Mouse (Mus musculus) hindbrain, embryonic 12.5 days (tissue): ENCODE results near the gene Actr6. TPM values are rescaled to one million over a fixed set of nuclear protein-coding genes. Genes with fewer than 3 reads are reported as not detected.
A peak's percentile ranks its signal among the peaks of the same experiment; 100 is the strongest.
"Not testable (repeated sequence)": the region's sequence is repeated elsewhere in the genome, so short reads cannot be mapped to it uniquely, and the experiment has no call there.

Source experiments
- ATAC-seq: fragments of 200-750 bp; cut with Nextera tagmentation; 2 replicates; pipeline ENCODE4 v1.8.0; 2017; ENCODE audit warnings: moderate TSS enrichment; ENCODE audit not compliant: low FRiP score
- H3K27ac ChIP-seq: fragments of 300-500 bp; sonication (generic); 2 replicates; pipeline ENCODE4 v1.5.1; 2016; ENCODE audit warnings: mild to moderate bottlenecking
- H3K27me3 ChIP-seq: fragments of 300-500 bp; sonication (generic); 2 replicates; pipeline ENCODE4 v1.6.1; 2016; ENCODE audit warnings: mild to moderate bottlenecking
- H3K36me3 ChIP-seq: fragments of 300-500 bp; sonication (generic); 2 replicates; pipeline ENCODE4 v1.6.1; 2016; ENCODE audit warnings: mild to moderate bottlenecking
- H3K4me1 ChIP-seq: fragments of 300-500 bp; sonication (generic); 2 replicates; pipeline ENCODE4 v1.6.1; 2016
- H3K4me2 ChIP-seq: fragments of 300-500 bp; sonication (generic); replicated peaks from 2 replicates; pipeline ENCODE4 v1.6.1; 2016; ENCODE audit warnings: mild to moderate bottlenecking
- H3K4me3 ChIP-seq: fragments of 300-500 bp; sonication (generic); 2 replicates; pipeline ENCODE4 v1.5.1; 2016; ENCODE audit warnings: mild to moderate bottlenecking
- H3K9ac ChIP-seq: fragments of 300-500 bp; sonication (generic); 2 replicates; pipeline ENCODE4 v1.6.1; 2016; ENCODE audit warnings: mild to moderate bottlenecking, moderate library complexity
- H3K9me3 ChIP-seq: fragments of 300-500 bp; sonication (generic); replicated peaks from 2 replicates; pipeline ENCODE4 v1.6.1; 2016; ENCODE audit warnings: mild to moderate bottlenecking
- WGBS: fragments of 180-500 bp; shearing (Covaris S2); methylation state at CpG from one replicate; pipeline ENCODE4 v1.1.7; 2016; 5-methylcytosine and 5-hydroxymethylcytosine counted together
- polyA plus RNA-seq: library from polyadenylated mRNA; unstranded; fragments of >200 nt; fragmentation: Nextera tagmentation; extraction: Ambion mirVana; gene quantifications from 2 replicates; pipeline ENCODE4 v1.2.1, GENCODE M21; 2016

The Actr6 gene
- polyA plus RNA-seq, 1 experiment from 2014 or later = 51.2 TPM

GRCm38 (mm10) chr10:89690021-89690420 lies 42.1 kb downstream of the Actr6 start:
- H3K27me3 ChIP-seq = peaks cover 2% of the 10 kb centered on the region; the same call in 1 of the 2 replicates
- H3K27ac ChIP-seq = no peak overlapping the region
- H3K4me1 ChIP-seq = peaks cover 6% of the 10 kb centered on the region
- H3K4me3 ChIP-seq = no peak overlapping the region
- 65% methylated on average over 8 of the region's 8 CpGs for WGBS
- H3K9me3 ChIP-seq = no peaks in the 10 kb centered on the region
- H3K9ac ChIP-seq = no peak overlapping the region
- H3K36me3 ChIP-seq = no peaks in the 10 kb centered on the region
- no peak for ATAC-seq
- no peak overlapping the region for H3K4me2 ChIP-seq

- Histone ChIP-seq H3K27ac (no peak overlapping the region), H3K4me2 (no peak overlapping the region), H3K9me3 (no peaks in the 10 kb centered on the region), H3K27me3 (peaks cover 2% of the 10 kb centered on the region; the same call in 1 of the 2 replicates), H3K9ac (no peak overlapping the region), H3K4me3 (no peak overlapping the region), H3K36me3 (no peaks in the 10 kb centered on the region), H3K4me1 (peaks cover 18% of the 10 kb centered on the region)
- ATAC-seq = no peak
- 79% methylated on average over 2 of the region's 2 CpGs for WGBS
These were observed 44.6 kb downstream of the Actr6 start for GRCm38 (mm10) chr10:89687455-89687854.

DNA sequence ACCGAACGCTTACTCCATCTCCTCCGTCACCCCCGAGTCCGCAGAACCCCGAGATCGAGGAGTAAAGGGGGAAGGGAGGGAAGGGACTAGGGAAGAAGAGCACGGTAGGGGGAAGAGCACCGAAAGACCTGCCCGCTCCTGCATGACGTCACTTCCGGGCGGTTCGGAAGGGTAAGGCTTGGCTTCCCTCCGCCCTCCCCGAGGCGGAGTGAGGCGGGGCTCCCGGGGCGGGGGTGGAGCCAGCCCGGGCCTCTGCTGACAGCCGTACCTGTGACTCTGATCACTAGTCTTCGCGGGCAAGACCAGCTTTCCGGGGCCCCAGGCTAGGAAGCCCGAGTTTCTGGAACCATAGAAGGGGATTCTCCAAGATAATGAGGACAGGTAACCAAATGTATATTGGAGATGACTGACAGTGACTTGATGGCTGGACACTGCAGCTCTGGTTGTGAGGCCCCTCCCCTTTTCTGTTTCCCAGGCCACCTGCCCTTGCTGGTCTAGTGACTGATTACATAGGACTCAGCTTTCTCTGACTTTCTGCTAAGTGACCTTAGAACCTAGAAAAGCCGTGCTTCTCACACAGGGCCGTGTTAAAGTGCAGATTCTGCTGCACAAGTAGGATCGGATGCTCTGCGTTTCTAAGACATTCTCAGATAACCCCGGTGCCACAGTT lies 45.8 kb downstream of the Actr6 start, which contains the start of gene Scyl2:
Gene Scyl2, minus strand, starts transcription at position 147 of the 670 bp plus-strand sequence.
- WGBS = 7% methylated on average over 25 of the region's 31 CpGs
- H3K4me2 ChIP-seq = peak within 1 kb of the TSS; percentile 77

DNA sequence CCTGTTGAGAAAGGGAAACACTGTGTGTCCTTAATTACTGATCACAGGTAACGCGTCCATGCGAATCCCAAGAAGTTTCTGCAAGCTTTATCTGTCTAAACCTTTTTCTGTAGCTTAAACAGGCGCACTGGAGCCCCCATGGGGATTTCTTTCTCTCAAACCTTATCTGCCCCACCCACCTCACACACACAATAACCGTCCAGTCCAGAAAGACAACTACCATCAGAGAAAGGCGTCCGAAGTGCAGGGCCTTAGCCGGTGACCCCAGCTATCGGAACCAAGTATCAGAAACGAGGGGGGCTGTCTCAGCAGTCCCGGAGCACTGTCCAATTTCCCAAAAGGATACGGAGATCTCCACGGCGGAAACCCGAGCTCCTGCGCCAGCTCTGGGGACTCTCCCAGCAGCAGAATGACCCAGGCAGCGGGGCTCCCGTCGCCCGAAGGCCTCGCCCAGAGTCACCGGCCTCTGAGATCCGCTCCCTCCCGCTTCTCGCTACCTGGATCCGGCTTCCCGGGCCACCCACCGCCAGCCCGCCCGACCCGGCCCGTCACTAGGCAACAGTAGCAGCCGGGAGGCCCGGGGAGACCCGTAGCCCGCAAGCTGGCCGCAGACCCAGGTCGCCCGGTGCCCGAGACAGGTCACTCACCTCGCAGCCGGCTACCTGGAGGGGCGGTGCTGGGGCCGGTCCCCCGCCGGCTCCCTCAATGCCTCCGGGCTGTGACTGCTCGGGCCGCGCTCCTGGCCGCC lies 46.5 kb downstream of the Actr6 start:
- H3K4me3 ChIP-seq = peak overlapping the region; percentile 99
- no peaks in the 10 kb centered on the region for H3K9me3 ChIP-seq
- H3K4me2 ChIP-seq = peak overlapping the region; percentile 77
- peak overlapping the region; percentile 75; the same call in 1 of the 2 replicates for H3K27ac ChIP-seq
- H3K9ac ChIP-seq = peak overlapping the region; percentile 98
- H3K36me3 ChIP-seq = no peaks in the 10 kb centered on the region
- H3K4me1 ChIP-seq = peaks cover 18% of the 10 kb centered on the region
- H3K27me3 ChIP-seq = peaks cover 2% of the 10 kb centered on the region; the same call in 1 of the 2 replicates
- ATAC-seq = no peak; the same call in 1 of the 2 replicates
- 1% methylated on average over 45 of the region's 51 CpGs for whole genome bisulfite sequencing

More for the DNA sequence above, 45.8 kb downstream of the Actr6 start, which contains the start of gene Scyl2:
- peak within 1 kb of the TSS; percentile 75; the same call in 1 of the 2 replicates for H3K27ac ChIP-seq
- no peaks in the 10 kb centered on the region for H3K9me3 ChIP-seq
- peak within 1 kb of the TSS; percentile 99 for H3K4me3 ChIP-seq
- peaks cover 18% of the 10 kb centered on the region for H3K4me1 ChIP-seq
- ATAC-seq = peak; percentile 99
- H3K9ac ChIP-seq = peak within 1 kb of the TSS; percentile 98
- no peaks in the 10 kb centered on the region for H3K36me3 ChIP-seq
- peaks cover 2% of the 10 kb centered on the region; the same call in 1 of the 2 replicates for H3K27me3 ChIP-seq

DNA sequence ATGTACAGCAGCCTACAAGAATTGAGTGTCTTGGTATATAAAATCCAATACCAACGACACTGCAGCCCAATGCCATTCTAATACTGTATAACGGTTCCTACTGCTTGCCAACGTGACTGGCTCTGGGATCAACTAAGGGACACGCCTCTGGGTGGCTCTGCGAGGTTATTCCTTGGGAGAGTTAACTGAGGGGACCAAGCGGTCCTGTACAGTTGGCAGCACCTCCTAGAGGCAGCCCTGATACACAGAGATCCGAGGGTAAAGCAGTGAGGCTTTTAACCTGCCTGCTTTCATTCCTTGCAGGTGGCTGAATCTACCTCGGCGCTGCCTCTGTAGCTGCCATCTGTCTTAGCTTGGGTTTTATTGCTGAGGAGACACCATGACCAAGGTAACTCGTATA lies 49.1 kb downstream of the Actr6 start:
- no peaks in the 10 kb centered on the region; the same call in 1 of the 2 replicates for H3K27me3 ChIP-seq
- 84% methylated on average over 10 of the region's 10 CpGs for WGBS
- no peak overlapping the region for H3K4me2 ChIP-seq
- H3K4me3 ChIP-seq = no peak overlapping the region
- ATAC-seq = no peak
- no peak overlapping the region for H3K27ac ChIP-seq
- H3K9ac ChIP-seq = no peak overlapping the region
- H3K9me3 ChIP-seq = no peaks in the 10 kb centered on the region
- H3K36me3 ChIP-seq = 0 out of 2 replicates have a peak, but pooled peaks cover 3% of the 10 kb centered on the region
- H3K4me1 ChIP-seq = peaks cover 18% of the 10 kb centered on the region

GRCm38 (mm10) chr10:89682157-89682556 lies 49.9 kb downstream of the Actr6 start:
- no peak overlapping the region for H3K27ac ChIP-seq

DNA sequence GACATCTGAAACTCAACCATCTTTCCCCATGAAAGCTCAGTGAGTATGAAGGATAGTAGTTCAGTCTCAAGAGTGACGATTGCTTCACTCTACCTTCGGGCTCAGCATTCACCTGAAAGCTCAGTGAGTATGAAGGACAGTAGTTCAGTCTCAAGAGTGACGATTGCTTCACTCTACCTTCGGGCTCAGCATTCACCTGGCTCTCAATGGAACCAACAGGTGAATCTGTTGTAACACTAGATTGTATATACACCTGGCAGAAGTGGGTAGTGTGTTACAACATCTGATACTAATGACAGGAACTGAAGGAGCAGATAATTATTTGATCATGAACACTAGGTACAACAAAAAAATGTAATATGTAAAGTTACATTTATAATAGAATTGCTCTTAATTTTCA lies 50.4 kb downstream of the Actr6 start:
- Histone ChIP-seq H3K9me3 (no peaks in the 10 kb centered on the region), H3K9ac (no peak overlapping the region), H3K27ac (no peak overlapping the region), H3K4me2 (no peak overlapping the region), H3K27me3 (no peaks in the 10 kb centered on the region), H3K36me3 (0 out of 2 replicates have a peak, but pooled peaks cover 3% of the 10 kb centered on the region), H3K4me1 (peaks cover 18% of the 10 kb centered on the region), H3K4me3 (no peak overlapping the region)
- WGBS = 96% methylated on average over 4 of the region's 4 CpGs
- no peak for ATAC-seq

More at GRCm38 (mm10) chr10:89682157-89682556, 49.9 kb downstream of the Actr6 start:
- H3K4me1 ChIP-seq = peaks cover 18% of the 10 kb centered on the region
- H3K4me2 ChIP-seq = no peak overlapping the region
- H3K9me3 ChIP-seq = no peaks in the 10 kb centered on the region
- WGBS = 94% methylated on average over 1 of the region's 1 CpGs
- 0 out of 2 replicates have a peak, but pooled peaks cover 3% of the 10 kb centered on the region for H3K36me3 ChIP-seq
- no peak for ATAC-seq
- H3K9ac ChIP-seq = no peak overlapping the region
- H3K27me3 ChIP-seq = no peaks in the 10 kb centered on the region; the same call in 1 of the 2 replicates
- no peak overlapping the region for H3K4me3 ChIP-seq

DNA sequence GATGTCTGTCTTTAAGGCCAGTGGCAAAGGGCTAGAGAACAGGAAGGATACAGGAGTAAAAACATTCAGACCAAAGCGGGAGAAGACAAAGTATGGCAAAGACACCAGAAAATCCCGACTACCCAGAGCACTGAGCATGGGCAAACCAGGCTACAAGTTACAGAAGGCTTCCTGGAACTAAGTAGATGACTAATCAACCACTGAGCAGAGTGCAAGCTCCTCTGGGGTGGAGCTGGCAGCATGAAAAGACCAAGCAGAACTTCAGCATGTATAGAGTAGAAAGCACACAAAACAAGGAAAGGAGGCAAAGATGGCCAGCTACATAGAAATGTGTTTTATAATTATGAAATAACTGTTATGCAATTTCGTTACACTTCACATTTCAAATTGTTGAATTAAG lies 51.6 kb downstream of the Actr6 start:
- ATAC-seq = no peak
- no peak overlapping the region for H3K27ac ChIP-seq
- 0 out of 2 replicates have a peak, but pooled peaks cover 3% of the 10 kb centered on the region for H3K36me3 ChIP-seq
- no peaks in the 10 kb centered on the region for H3K27me3 ChIP-seq
- no peak overlapping the region for H3K4me2 ChIP-seq
- peaks cover 15% of the 10 kb centered on the region for H3K4me1 ChIP-seq
- no peak overlapping the region for H3K9ac ChIP-seq
- H3K9me3 ChIP-seq = no peaks in the 10 kb centered on the region
- no peak overlapping the region for H3K4me3 ChIP-seq
- 93% methylated on average over 3 of the region's 3 CpGs for WGBS

GRCm38 (mm10) chr10:89679448-89679847 lies 52.6 kb downstream of the Actr6 start:
- 94% methylated on average over 1 of the region's 1 CpGs for WGBS
- H3K9ac ChIP-seq = no peak overlapping the region
- H3K27ac ChIP-seq = no peak overlapping the region
- H3K9me3 ChIP-seq = no peaks in the 10 kb centered on the region
- peaks cover 9% of the 10 kb centered on the region; the same call in 1 of the 2 replicates for H3K4me1 ChIP-seq
- no peak for ATAC-seq
- H3K4me3 ChIP-seq = no peak overlapping the region
- 0 out of 2 replicates have a peak, but pooled peaks cover 3% of the 10 kb centered on the region for H3K36me3 ChIP-seq
- H3K27me3 ChIP-seq = no peaks in the 10 kb centered on the region
- H3K4me2 ChIP-seq = no peak overlapping the region

DNA sequence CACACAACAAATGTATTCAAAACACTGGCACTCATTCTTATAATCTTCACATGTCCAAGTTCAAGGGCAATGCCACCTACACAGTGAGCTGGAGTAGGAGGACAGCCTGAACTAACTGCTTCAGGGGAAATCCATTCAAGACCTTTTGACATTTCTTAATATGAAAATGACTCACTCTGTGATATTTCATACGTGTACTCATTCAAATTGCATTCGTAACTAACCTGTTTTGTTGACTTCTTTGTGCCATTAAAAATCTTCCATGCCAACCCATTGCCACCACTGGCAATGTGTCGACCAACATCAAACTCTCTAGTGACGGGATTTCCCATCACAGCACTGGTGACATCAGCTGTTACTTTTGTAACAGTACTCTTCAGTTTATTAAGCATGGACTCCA lies 54.0 kb downstream of the Actr6 start:
- 94% methylated on average over 4 of the region's 4 CpGs for WGBS
- no peak for ATAC-seq
- Histone ChIP-seq H3K36me3 (0 out of 2 replicates have a peak, but pooled peaks cover 3% of the 10 kb centered on the region), H3K4me3 (no peak overlapping the region), H3K9ac (no peak overlapping the region), H3K9me3 (no peaks in the 10 kb centered on the region), H3K4me2 (no peak overlapping the region), H3K27me3 (no peaks in the 10 kb centered on the region), H3K27ac (no peak overlapping the region), H3K4me1 (no peaks in the 10 kb centered on the region; the same call in 1 of the 2 replicates)

DNA sequence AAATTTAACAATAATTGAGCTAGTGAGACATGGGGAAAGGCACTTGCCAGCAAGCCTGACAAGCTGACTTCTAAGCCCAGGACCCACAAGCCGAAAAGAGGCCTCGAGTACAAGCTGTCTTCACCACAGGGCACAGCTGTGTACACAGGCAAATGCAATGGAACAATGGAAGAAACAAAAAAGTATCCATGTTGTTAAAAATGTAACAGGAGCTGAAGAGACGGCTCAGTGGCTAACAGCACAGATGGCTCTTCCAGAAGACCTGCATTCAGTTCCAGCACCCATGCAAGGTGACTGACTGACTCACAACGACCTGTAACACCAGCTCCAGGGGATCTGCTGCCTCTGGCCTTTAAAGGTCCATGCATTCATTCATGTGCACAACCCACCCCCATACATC lies 55.5 kb downstream of the Actr6 start:
- H3K9ac ChIP-seq = no peak overlapping the region
- no peak overlapping the region for H3K27ac ChIP-seq
- 0 out of 2 replicates have a peak, but pooled peaks cover 3% of the 10 kb centered on the region for H3K36me3 ChIP-seq
- no peak overlapping the region for H3K4me2 ChIP-seq
- ATAC-seq = no peak
- H3K9me3 ChIP-seq = no peaks in the 10 kb centered on the region
- no peaks in the 10 kb centered on the region for H3K4me1 ChIP-seq
- no peak overlapping the region for H3K4me3 ChIP-seq
- 58% methylated on average over 4 of the region's 4 CpGs for WGBS
- no peaks in the 10 kb centered on the region for H3K27me3 ChIP-seq

DNA sequence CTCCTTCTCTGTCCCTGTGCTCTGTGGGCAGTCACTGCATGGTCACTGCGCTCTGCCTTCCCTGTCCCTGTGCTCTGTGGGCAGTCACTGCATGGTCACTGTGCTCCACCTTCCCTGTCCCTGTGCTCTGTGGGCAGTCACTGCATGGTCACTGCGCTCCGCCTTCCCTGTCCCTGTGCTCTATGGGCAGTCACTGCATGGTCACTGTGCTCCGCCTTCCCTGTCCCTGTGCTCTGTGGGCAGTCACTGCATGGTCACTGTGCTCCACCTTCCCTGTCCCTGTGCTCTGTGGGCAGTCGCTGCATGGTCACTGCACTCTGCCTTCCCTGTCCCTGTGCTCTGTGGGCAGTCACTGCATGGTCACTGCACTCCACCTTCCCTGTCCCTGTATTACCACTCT lies 61.7 kb downstream of the Actr6 start:
- H3K4me3 ChIP-seq, ATAC-seq, H3K9me3 ChIP-seq, H3K4me2 ChIP-seq, H3K27me3 ChIP-seq, H3K4me1 ChIP-seq, H3K36me3 ChIP-seq, H3K9ac ChIP-seq, H3K27ac ChIP-seq: not testable (repeated sequence)
- WGBS = 97% methylated on average over 5 of the region's 5 CpGs
